In genomic region chr3:9546882-9547620, GRCm38 (mm10) we compare ENCODE assay signal across 9 mouse cellular contexts.
DNase-seq lines count a peak whose midpoint lies in the region; ATAC-seq and TF ChIP-seq lines count a peak whose summit lies in the region.
"Had no signal": no experiment of that assay in that cellular context is flagged by ENCODE, and none has a peak within 500 bp of the region (broad histone marks: within the 10 kb centered on the region; RNA-seq: fewer than 3 reads in every experiment).

No protein-coding gene starts in this region.

- 14% methylated on average over 15 of the region's 15 CpGs for WGBS in heart, embryonic 15.5 days
- WGBS in heart, postnatal 0 days = 25% methylated on average over 15 of the region's 15 CpGs

- no peak overlapping the region for H3K4me3 ChIP-seq in heart, embryonic 15.5 days
- peak overlapping the region; percentile 37; the same call in 1 of the 2 replicates for H3K4me3 ChIP-seq in E14TG2a.4 (replicated peaks; ENCODE audit: low read length)
- no peak overlapping the region for H3K4me3 ChIP-seq in heart, postnatal 0 days (ENCODE audit: low read depth, low read length)

- no peaks in the 10 kb centered on the region for H3K9me3 ChIP-seq in heart, embryonic 15.5 days (replicated peaks)
- H3K9me3 ChIP-seq in E14TG2a.4 (ENCODE audit: low read length) = no peaks in the 10 kb centered on the region
- no peaks in the 10 kb centered on the region for H3K9me3 ChIP-seq in heart, postnatal 0 days (replicated peaks; ENCODE audit: control insufficient read depth, low read length)

- H3K27ac ChIP-seq in heart, embryonic 15.5 days = peak overlapping the region; percentile 20; the same call in 1 of the 2 replicates
- peak overlapping the region; percentile 15 for H3K27ac ChIP-seq in heart, postnatal 0 days (ENCODE audit: low read depth)

- peak overlapping the region; percentile 17; the same call in 1 of the 2 replicates for H3K4me2 ChIP-seq in heart, embryonic 15.5 days
- H3K4me2 ChIP-seq in heart, postnatal 0 days (ENCODE audit: low read depth, low read length) = peak overlapping the region; percentile 10

- DNase-seq in heart, postnatal 4 days = no peak
- peak; percentile 22 for DNase-seq in heart, postnatal 0 days (ENCODE audit: low spot score)
- peak; percentile 46 for DNase-seq in lung, postnatal 10 days
- DNase-seq in urinary bladder, postnatal 10 days (ENCODE audit: low spot score) = no peak
- DNase-seq in adipocyte (ENCODE audit: low spot score) = no peak
- DNase-seq: thymus, postnatal 36 days had no signal

- H3K9ac ChIP-seq in heart, embryonic 15.5 days = no peak overlapping the region
- no peak overlapping the region for H3K9ac ChIP-seq in heart, postnatal 0 days (replicated peaks; ENCODE audit: low read depth, low read length)

- no peak for TF ChIP-seq EP300 in heart, postnatal 0 days (IDR thresholded peaks at IDR 0.05; ENCODE audit: low read depth)

- no peak for TF ChIP-seq CTCF in E14TG2a.4 (conservative IDR thresholded peaks at IDR 0.05; ENCODE audit: low read length)
- no peak for TF ChIP-seq CTCF in heart, postnatal 0 days (IDR thresholded peaks at IDR 0.05; ENCODE audit: low read depth)

- no peak for ATAC-seq in heart, embryonic 15.5 days (replicated peaks; ENCODE audit: insufficient number of reproducible peaks, insufficient read depth, low FRiP score, low read depth)
- peak; percentile 37; the same call in 1 of the 2 replicates for ATAC-seq in heart, postnatal 0 days (ENCODE audit: insufficient read depth, low read depth)
- ATAC-seq in erythroid progenitor cell, adult 5-6 weeks (replicated peaks; ENCODE audit: low FRiP score, poor library complexity, severe bottlenecking) = no peak

- no peaks in the 10 kb centered on the region for H3K27me3 ChIP-seq in heart, embryonic 15.5 days
- H3K27me3 ChIP-seq in E14TG2a.4 (ENCODE audit: insufficient read depth, low read length) = no peaks in the 10 kb centered on the region
- no peaks in the 10 kb centered on the region for H3K27me3 ChIP-seq in heart, postnatal 0 days (ENCODE audit: control insufficient read depth, insufficient read depth, low read length)

- H3K36me3 ChIP-seq in heart, embryonic 15.5 days = no peaks in the 10 kb centered on the region
- peaks cover 37% of the 10 kb centered on the region for H3K36me3 ChIP-seq in E14TG2a.4 (ENCODE audit: insufficient read depth, low read length)
- no peaks in the 10 kb centered on the region for H3K36me3 ChIP-seq in heart, postnatal 0 days (replicated peaks; ENCODE audit: control insufficient read depth, insufficient read depth, low read length)

- peaks cover 40% of the 10 kb centered on the region for H3K4me1 ChIP-seq in heart, embryonic 15.5 days (replicated peaks)
- H3K4me1 ChIP-seq in E14TG2a.4 (replicated peaks; ENCODE audit: low read depth, low read length) = peaks cover 88% of the 10 kb centered on the region
- H3K4me1 ChIP-seq in heart, postnatal 0 days (ENCODE audit: control insufficient read depth, insufficient read depth) = peaks cover 36% of the 10 kb centered on the region

Comparison
In these comparisons a context has a peak if more than half of its experiments do, and no peak if none do; other contexts are left out.
1. DNase-seq: peak in heart, postnatal 0 days (single experiment) and lung, postnatal 10 days (single experiment); none in heart, postnatal 4 days (single experiment), urinary bladder, postnatal 10 days (single experiment) and adipocyte (single experiment).